Mouse (Mus musculus): Measurements from ENCODE around the gene Hesx1. TPM values are rescaled to one million over a fixed set of nuclear protein-coding genes. Genes with fewer than 3 reads are reported as not detected.

The Hesx1 gene
- polyA plus RNA-seq, 1 experiment from 2014 or later = 0.37 TPM

DNA sequence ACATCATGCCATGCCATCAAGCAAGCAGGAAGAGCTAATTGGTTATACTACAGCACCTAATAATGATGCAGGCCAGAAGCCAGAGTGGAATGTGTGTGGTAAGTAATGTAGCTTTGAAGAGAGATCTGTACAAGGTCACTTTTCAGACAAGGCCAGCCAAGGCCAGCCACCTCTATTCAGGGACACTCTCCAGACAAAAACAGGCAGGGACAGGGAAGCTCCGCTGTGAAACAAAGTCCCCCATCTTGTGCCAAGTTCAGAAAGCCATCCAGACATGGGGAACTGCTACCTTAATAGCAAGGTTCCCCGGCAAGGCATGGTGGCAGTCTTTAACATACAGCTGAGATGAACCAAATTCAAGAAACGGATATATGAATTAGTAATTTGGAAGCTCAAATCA is 18.7 kb upstream of the Hesx1 start:
- Histone ChIP-seq H3K4me3 (ENCODE audit: low read depth, low read length) (no peak overlapping the region), H3K4me1 (replicated peaks; ENCODE audit: control insufficient read depth, insufficient read depth, low read length) (no peaks in the 10 kb centered on the region; the same call in 1 of the 2 replicates), H3K27me3 (replicated peaks; ENCODE audit: control insufficient read depth, insufficient read depth, low read length) (no peaks in the 10 kb centered on the region), H3K9me3 (ENCODE audit: control insufficient read depth, low read length) (no peaks in the 10 kb centered on the region), H3K4me2 (ENCODE audit: low read length) (no peak overlapping the region), H3K36me3 (ENCODE audit: control insufficient read depth, insufficient read depth, low read length) (no peaks in the 10 kb centered on the region), H3K9ac (ENCODE audit: low read length) (no peak overlapping the region), H3K27ac (ENCODE audit: low read depth) (no peak overlapping the region)
- ATAC-seq (replicated peaks; ENCODE audit: low FRiP score, low TSS enrichment, low read depth) = no peak
- DNase-seq (ENCODE audit: low spot score) = no peak
- 81% methylated on average over 3 of the region's 3 CpGs for WGBS

DNA sequence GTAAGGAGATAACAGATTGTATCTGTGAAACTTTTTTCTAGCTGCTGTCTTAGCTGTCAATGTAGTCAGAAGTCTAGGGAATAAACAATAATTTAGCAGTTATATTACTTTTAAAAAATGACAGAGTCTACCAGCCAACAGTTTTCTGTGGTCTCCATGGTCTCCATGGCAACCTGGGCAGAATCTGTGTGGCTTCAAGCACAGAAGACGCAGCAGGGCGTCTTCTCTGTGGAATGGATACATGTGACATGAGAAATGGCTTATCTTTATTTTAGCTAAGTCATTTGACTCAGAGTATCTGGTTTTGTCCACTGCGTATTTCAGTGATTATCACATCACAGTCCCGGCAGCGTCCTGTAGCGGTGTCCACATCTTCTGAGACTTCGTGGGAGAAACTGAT is 18.0 kb upstream of the Hesx1 start:
- Histone ChIP-seq H3K9me3 (ENCODE audit: control insufficient read depth, low read length) (peaks cover 6% of the 10 kb centered on the region; the same call in 1 of the 2 replicates), H3K4me1 (replicated peaks; ENCODE audit: control insufficient read depth, insufficient read depth, low read length) (no peaks in the 10 kb centered on the region; the same call in 1 of the 2 replicates), H3K9ac (ENCODE audit: low read length) (no peak overlapping the region), H3K27ac (ENCODE audit: low read depth) (no peak overlapping the region), H3K27me3 (replicated peaks; ENCODE audit: control insufficient read depth, insufficient read depth, low read length) (no peaks in the 10 kb centered on the region), H3K36me3 (ENCODE audit: control insufficient read depth, insufficient read depth, low read length) (no peaks in the 10 kb centered on the region), H3K4me2 (ENCODE audit: low read length) (no peak overlapping the region), H3K4me3 (ENCODE audit: low read depth, low read length) (no peak overlapping the region)
- ATAC-seq (replicated peaks; ENCODE audit: low FRiP score, low TSS enrichment, low read depth) = no peak
- no peak for DNase-seq (ENCODE audit: low spot score)
- whole genome bisulfite sequencing = 68% methylated on average over 7 of the region's 7 CpGs

DNA sequence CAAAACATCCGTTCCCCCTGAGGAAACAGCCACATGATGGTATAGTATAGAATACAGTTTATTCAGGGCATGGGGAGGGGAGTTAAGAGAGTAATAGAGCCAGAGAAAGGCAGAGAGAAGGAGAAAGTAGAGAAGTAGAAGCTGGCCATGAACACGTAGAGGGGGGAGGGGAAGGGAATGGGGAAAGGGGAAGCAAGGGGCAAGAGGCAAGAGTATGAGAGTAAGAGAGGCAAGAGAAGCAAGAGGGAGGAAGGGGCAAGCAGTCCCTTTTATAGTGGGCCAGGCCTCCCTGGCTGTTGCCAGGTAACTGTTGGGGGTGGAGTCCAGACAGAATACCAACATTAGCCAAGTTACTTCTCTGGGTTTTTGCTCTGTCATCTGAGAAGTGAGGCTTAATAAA is 16.7 kb upstream of the Hesx1 start:
- no peak overlapping the region for H3K9ac ChIP-seq (ENCODE audit: low read length)
- 44% methylated on average over 2 of the region's 2 CpGs for WGBS
- DNase-seq (ENCODE audit: low spot score) = no peak
- H3K4me1 ChIP-seq (replicated peaks; ENCODE audit: control insufficient read depth, insufficient read depth, low read length) = no peaks in the 10 kb centered on the region
- no peaks in the 10 kb centered on the region for H3K27me3 ChIP-seq (replicated peaks; ENCODE audit: control insufficient read depth, insufficient read depth, low read length)
- H3K36me3 ChIP-seq (ENCODE audit: control insufficient read depth, insufficient read depth, low read length) = no peaks in the 10 kb centered on the region
- H3K9me3 ChIP-seq (ENCODE audit: control insufficient read depth, low read length) = peaks cover 6% of the 10 kb centered on the region; the same call in 1 of the 2 replicates
- H3K4me2 ChIP-seq (ENCODE audit: low read length) = no peak overlapping the region
- no peak overlapping the region for H3K27ac ChIP-seq (ENCODE audit: low read depth)
- H3K4me3 ChIP-seq (ENCODE audit: low read depth, low read length) = no peak overlapping the region
- no peak for ATAC-seq (replicated peaks; ENCODE audit: low FRiP score, low TSS enrichment, low read depth)

DNA sequence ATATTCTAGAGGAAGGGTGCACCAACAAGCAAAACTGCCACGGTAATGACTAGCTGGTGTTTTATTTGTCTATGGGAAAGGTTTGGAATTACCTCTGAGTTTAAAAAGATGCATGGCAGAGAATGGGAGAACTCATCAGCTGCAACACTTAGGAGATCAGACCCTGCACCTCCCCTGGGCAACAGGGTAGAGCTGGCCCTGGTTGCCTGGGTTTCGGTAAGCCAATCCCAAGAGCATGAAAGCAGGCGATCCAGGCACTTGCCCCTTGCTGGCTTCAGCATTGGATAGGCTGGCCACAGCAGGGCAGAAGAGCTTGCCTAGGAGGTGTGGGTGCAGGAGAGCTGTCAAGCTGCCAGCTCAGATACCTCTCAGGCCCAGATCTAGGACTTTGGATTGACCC is 14.4 kb upstream of the Hesx1 start:
- DNase-seq (ENCODE audit: low spot score) (no peak), ATAC-seq (replicated peaks; ENCODE audit: low FRiP score, low TSS enrichment, low read depth) (no peak)
- Histone ChIP-seq H3K9me3 (ENCODE audit: control insufficient read depth, low read length) (peaks cover 6% of the 10 kb centered on the region; the same call in 1 of the 2 replicates), H3K36me3 (ENCODE audit: control insufficient read depth, insufficient read depth, low read length) (no peaks in the 10 kb centered on the region), H3K4me2 (ENCODE audit: low read length) (no peak overlapping the region), H3K9ac (ENCODE audit: low read length) (no peak overlapping the region), H3K4me1 (replicated peaks; ENCODE audit: control insufficient read depth, insufficient read depth, low read length) (no peaks in the 10 kb centered on the region), H3K4me3 (ENCODE audit: low read depth, low read length) (no peak overlapping the region), H3K27ac (ENCODE audit: low read depth) (no peak overlapping the region), H3K27me3 (replicated peaks; ENCODE audit: control insufficient read depth, insufficient read depth, low read length) (no peaks in the 10 kb centered on the region)
- 97% methylated on average over 3 of the region's 3 CpGs for WGBS

DNA sequence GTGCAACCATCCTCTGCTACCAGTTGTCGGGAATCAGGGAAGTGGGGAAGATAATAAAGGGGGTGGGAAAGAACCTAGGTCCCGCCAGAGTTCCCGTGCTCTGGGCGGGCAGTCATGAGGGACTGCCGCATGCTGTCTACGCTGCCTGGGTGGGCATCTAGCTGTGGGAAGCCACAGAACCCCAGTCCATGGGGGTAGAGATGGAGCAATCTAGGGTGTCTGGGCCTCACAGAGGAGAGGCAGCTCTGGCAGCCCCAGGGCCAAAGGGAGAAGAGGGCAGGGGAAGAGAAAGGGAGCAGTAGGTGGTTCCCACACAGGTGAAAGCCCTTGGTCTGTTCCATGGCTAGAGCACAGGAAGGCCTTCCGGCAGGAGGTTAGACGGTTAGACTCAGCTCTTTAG is 13.2 kb upstream of the Hesx1 start:
- H3K36me3 ChIP-seq (ENCODE audit: control insufficient read depth, insufficient read depth, low read length) = no peaks in the 10 kb centered on the region
- ATAC-seq (replicated peaks; ENCODE audit: low FRiP score, low TSS enrichment, low read depth) (no peak), DNase-seq (ENCODE audit: low spot score) (no peak)
- H3K27ac ChIP-seq (ENCODE audit: low read depth) = no peak overlapping the region
- peaks cover 6% of the 10 kb centered on the region; the same call in 1 of the 2 replicates for H3K9me3 ChIP-seq (ENCODE audit: control insufficient read depth, low read length)
- H3K4me1 ChIP-seq (replicated peaks; ENCODE audit: control insufficient read depth, insufficient read depth, low read length) = no peaks in the 10 kb centered on the region
- H3K27me3 ChIP-seq (replicated peaks; ENCODE audit: control insufficient read depth, insufficient read depth, low read length) = no peaks in the 10 kb centered on the region
- no peak overlapping the region for H3K4me3 ChIP-seq (ENCODE audit: low read depth, low read length)
- 97% methylated on average over 8 of the region's 8 CpGs for WGBS
- H3K4me2 ChIP-seq (ENCODE audit: low read length) = no peak overlapping the region
- no peak overlapping the region for H3K9ac ChIP-seq (ENCODE audit: low read length)

DNA sequence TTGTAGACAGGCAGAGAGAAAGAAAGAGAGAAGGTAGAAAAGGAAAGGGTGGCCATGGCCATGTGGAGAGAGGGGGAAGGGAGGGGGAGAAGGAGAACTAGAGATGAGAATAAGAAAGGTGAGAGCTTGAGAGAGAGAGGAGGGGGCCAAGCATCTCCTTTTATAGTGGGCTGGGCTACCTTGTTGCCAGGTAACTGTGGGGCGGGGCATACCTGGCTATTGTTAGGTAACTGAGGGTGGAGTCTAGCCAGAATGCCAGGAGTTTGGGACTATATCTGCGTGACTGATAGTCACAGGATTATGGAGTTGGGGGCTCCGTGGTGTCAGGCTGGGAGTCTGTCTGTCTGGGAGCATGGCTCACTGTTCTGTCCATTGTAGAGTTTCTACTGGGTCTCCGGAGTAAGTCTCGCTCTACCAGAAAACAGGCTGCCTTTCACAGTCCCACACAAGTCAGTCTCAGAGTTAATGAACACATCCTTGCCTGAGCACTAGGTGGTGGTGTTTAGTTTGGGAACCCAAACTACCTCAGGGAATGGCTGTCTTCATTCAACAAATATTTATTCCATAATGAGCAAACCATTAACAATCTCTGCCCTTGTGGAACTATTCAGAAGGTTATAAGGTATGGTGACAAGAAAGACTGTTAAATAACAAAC is 12.6 kb upstream of the Hesx1 start:
- H3K9ac ChIP-seq (ENCODE audit: low read length) = no peak overlapping the region
- 68% methylated on average over 5 of the region's 5 CpGs for WGBS
- H3K4me1 ChIP-seq (replicated peaks; ENCODE audit: control insufficient read depth, insufficient read depth, low read length) = no peaks in the 10 kb centered on the region
- H3K4me3 ChIP-seq (ENCODE audit: low read depth, low read length) = no peak overlapping the region
- no peaks in the 10 kb centered on the region for H3K27me3 ChIP-seq (replicated peaks; ENCODE audit: control insufficient read depth, insufficient read depth, low read length)
- DNase-seq (ENCODE audit: low spot score) (no peak), ATAC-seq (replicated peaks; ENCODE audit: low FRiP score, low TSS enrichment, low read depth) (no peak)
- no peaks in the 10 kb centered on the region for H3K36me3 ChIP-seq (ENCODE audit: control insufficient read depth, insufficient read depth, low read length)
- no peak overlapping the region for H3K27ac ChIP-seq (ENCODE audit: low read depth)
- peaks cover 6% of the 10 kb centered on the region; the same call in 1 of the 2 replicates for H3K9me3 ChIP-seq (ENCODE audit: control insufficient read depth, low read length)
- no peak overlapping the region for H3K4me2 ChIP-seq (ENCODE audit: low read length)

DNA sequence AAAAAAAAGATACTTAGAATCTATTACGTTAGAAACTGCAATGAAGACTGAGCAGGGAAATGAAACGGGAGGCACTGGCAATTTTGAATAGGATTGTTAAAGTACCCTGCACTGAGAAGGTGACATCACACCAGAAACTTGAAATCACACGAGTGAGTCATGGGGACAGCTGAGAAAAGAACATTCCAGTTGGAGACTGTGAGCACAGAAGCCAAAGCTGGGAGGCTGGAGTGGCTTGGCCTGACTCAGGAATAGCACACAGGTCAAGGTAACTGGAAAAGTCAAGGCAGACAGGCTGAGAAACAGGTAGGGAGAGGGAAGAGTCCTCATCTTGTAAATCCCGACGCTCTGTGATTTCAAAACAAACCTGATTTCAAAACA is 12.1 kb upstream of the Hesx1 start:
- no peak overlapping the region for H3K4me3 ChIP-seq (ENCODE audit: low read depth, low read length)
- H3K27me3 ChIP-seq (replicated peaks; ENCODE audit: control insufficient read depth, insufficient read depth, low read length) = no peaks in the 10 kb centered on the region
- H3K9me3 ChIP-seq (ENCODE audit: control insufficient read depth, low read length) = peaks cover 6% of the 10 kb centered on the region; the same call in 1 of the 2 replicates
- no peak overlapping the region for H3K4me2 ChIP-seq (ENCODE audit: low read length)
- WGBS = 72% methylated on average over 5 of the region's 5 CpGs
- no peaks in the 10 kb centered on the region for H3K4me1 ChIP-seq (replicated peaks; ENCODE audit: control insufficient read depth, insufficient read depth, low read length)
- no peak overlapping the region for H3K27ac ChIP-seq (ENCODE audit: low read depth)
- DNase-seq (ENCODE audit: low spot score) = no peak
- H3K36me3 ChIP-seq (ENCODE audit: control insufficient read depth, insufficient read depth, low read length) = no peaks in the 10 kb centered on the region
- no peak overlapping the region for H3K9ac ChIP-seq (ENCODE audit: low read length)
- no peak for ATAC-seq (replicated peaks; ENCODE audit: low FRiP score, low TSS enrichment, low read depth)

DNA sequence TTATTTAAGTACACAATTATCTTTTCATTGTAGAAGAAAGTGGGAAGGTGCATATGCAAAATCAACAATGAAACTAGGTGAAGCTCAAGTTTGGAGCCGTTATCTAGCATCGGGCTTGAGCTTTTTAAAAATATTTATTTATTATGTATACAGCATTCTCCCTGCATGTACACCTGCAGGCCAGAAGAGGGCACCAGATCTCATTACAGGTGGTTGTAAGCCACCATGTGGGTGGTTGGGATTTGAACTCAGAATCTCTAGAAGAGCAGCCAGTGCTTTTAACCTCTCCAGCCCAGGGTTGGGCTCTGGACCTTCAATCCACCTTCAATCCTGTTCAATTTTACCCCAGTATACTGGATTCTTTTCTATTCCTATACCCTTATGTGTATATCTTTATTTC is 5.5 kb upstream of the Hesx1 start:
- Histone ChIP-seq H3K4me2 (ENCODE audit: low read length) (no peak overlapping the region), H3K9me3 (ENCODE audit: control insufficient read depth, low read length) (no peaks in the 10 kb centered on the region), H3K27me3 (replicated peaks; ENCODE audit: control insufficient read depth, insufficient read depth, low read length) (no peaks in the 10 kb centered on the region), H3K9ac (ENCODE audit: low read length) (no peak overlapping the region), H3K36me3 (ENCODE audit: control insufficient read depth, insufficient read depth, low read length) (no peaks in the 10 kb centered on the region), H3K27ac (ENCODE audit: low read depth) (no peak overlapping the region), H3K4me3 (ENCODE audit: low read depth, low read length) (no peak overlapping the region), H3K4me1 (replicated peaks; ENCODE audit: control insufficient read depth, insufficient read depth, low read length) (peaks cover 1% of the 10 kb centered on the region; the same call in 1 of the 2 replicates)
- DNase-seq (ENCODE audit: low spot score) (peak; percentile 10), ATAC-seq (replicated peaks; ENCODE audit: low FRiP score, low TSS enrichment, low read depth) (no peak)
- 60% methylated on average over 2 of the region's 2 CpGs for WGBS

DNA sequence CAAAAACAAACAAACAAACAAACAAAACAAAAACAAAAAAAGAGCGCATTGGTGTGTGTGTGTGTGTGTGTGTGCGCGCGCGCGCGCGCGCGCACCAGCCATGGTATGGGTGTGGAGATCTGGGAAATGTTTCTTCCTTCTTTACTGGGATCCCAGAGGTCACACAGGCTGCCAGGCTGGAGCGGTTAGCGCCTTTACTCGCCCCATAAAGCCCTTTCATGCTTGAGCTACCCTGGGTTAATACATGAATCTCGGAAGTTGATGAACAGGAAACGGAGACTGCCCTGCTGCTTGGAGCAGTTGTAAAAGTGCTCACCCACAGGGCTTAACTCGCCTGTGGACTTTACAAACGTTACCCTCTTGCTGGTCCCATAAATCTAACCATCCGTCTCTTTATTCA is 2.6 kb upstream of the Hesx1 start:
- Histone ChIP-seq H3K4me1 (replicated peaks; ENCODE audit: control insufficient read depth, insufficient read depth, low read length) (peaks cover 7% of the 10 kb centered on the region), H3K27me3 (replicated peaks; ENCODE audit: control insufficient read depth, insufficient read depth, low read length) (no peaks in the 10 kb centered on the region), H3K36me3 (ENCODE audit: control insufficient read depth, insufficient read depth, low read length) (no peaks in the 10 kb centered on the region), H3K9me3 (ENCODE audit: control insufficient read depth, low read length) (no peaks in the 10 kb centered on the region), H3K9ac (ENCODE audit: low read length) (no peak overlapping the region), H3K27ac (ENCODE audit: low read depth) (no peak overlapping the region), H3K4me3 (ENCODE audit: low read depth, low read length) (no peak overlapping the region), H3K4me2 (ENCODE audit: low read length) (no peak overlapping the region)
- ATAC-seq (replicated peaks; ENCODE audit: low FRiP score, low TSS enrichment, low read depth) (no peak), DNase-seq (ENCODE audit: low spot score) (no peak)
- 71% methylated on average over 18 of the region's 18 CpGs for WGBS
